Mouse (Mus musculus) layer of hippocampus, adult 8-10 months (tissue): ENCODE results near the gene S100a7a. TPM values are rescaled to one million over a fixed set of nuclear protein-coding genes. Genes with fewer than 3 reads are reported as not detected.

Experiments used
- DNase-seq, 2 experiments: peaks; one replicate each; pipeline ENCODE4 v3.0.0; 2022; ENCODE audit warnings: low spot score in 2 of 2
- total RNA-seq, 4 experiments: library from RNA; stranded (reverse); gene quantifications; 2 replicates each; pipeline ENCODE4 v1.2.4; 2022

The S100a7a gene
- under 1 TPM in 3 of 4 experiments, not detected in 1; 0.34 to 0.62 (median 0.49) TPM for total RNA-seq

GRCm38 (mm10) chr3:90653717-90654116, at the start of gene S100a7a:
Gene S100a7a, plus strand, starts transcription at chr3:90654017.
- no peak for DNase-seq

- DNase-seq, result peak in 1 of 2 experiments; percentile 47
These were observed 49.4 kb upstream of the S100a7a start for GRCm38 (mm10) chr3:90604416-90604815.

GRCm38 (mm10) chr3:90605049-90605448, 48.8 kb upstream of the S100a7a start:
- no peak for DNase-seq

- no peak for DNase-seq
These were observed 48.1 kb upstream of the S100a7a start for GRCm38 (mm10) chr3:90605736-90606135.

DNA sequence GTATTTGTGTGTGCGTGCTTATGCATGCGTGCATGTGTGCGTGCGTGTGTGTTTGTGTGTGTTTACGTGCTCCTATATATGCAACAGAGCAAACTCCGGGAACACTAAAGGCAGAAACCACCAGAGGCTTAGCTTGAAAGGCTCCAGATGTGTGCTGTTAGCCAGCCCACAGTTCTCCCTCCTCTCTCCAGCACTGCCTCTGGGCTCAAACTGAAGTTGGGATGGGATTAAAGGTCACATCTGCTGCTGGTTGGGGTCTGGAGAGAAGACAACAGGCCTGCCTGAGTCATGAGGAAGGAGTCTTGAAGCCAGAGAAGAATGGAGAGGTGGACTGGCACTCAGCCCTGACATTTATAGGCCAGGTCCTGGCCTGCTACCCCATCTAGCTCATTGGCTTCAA, 47.6 kb upstream of the S100a7a start:
- no peak for DNase-seq

DNA sequence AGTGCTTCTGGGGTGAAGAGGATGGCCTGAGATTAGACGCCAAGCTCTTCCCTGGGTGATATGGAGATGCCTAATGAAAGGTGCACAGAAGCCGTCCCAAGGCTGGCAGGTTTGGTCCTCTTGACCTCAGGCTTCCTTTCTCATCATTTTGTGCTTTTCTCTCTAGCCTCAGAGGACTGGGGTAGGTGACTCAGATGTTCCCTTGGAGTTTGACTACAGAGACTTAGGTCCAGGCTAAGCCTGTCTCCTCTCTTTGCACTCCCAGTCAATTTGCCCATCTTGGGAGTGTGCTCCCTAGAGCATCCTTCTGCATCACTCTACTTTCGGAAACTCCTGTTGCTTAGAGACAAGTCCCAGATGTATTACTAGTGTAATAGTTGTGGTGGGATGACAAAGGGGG, 46.5 kb upstream of the S100a7a start:
- DNase-seq, result no peak

GRCm38 (mm10) chr3:90608223-90608622, 45.6 kb upstream of the S100a7a start, which contains the start of gene S100a5:
Gene S100a5, plus strand, starts transcription at chr3:90608523.
- no peak for DNase-seq

- no peak for DNase-seq
These were observed 44.7 kb upstream of the S100a7a start for GRCm38 (mm10) chr3:90609102-90609501.

- DNase-seq, result no peak
These were observed 42.3 kb upstream of the S100a7a start for GRCm38 (mm10) chr3:90611494-90611893.

GRCm38 (mm10) chr3:90612061-90612460, 41.8 kb upstream of the S100a7a start:
- DNase-seq, result no peak

DNA sequence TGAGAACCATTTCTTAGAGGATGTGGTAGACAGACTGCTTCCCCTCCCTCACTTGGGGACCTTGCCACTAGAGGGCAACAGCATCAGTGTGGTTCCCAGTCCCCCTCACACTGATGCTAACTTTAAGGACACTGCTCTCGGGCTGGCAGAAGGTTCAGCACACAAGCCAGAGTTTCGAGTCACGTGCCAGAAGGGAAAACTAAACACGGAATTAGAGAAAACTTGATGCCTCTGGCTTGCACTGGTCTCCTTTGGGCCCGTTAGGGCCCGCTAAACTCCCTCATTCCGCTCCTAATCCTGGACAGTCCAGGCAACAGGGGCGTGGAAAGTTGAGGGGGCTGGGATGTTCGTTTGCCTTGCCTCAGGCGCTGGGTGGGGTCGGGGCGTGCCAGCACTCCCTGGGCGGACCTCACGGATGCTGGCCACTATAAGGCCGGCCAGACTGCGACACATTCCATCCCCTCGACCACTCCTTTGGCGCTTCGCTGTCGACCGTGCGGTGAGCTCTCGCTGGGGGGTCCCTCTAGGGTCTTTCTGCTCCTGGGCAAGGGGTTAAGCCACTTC, 41.0 kb upstream of the S100a7a start, which contains the start of gene S100a6:
TSS of gene S100a6 (plus strand) at position 155 of the 564 bp plus-strand sequence.
- no peak for DNase-seq

DNA sequence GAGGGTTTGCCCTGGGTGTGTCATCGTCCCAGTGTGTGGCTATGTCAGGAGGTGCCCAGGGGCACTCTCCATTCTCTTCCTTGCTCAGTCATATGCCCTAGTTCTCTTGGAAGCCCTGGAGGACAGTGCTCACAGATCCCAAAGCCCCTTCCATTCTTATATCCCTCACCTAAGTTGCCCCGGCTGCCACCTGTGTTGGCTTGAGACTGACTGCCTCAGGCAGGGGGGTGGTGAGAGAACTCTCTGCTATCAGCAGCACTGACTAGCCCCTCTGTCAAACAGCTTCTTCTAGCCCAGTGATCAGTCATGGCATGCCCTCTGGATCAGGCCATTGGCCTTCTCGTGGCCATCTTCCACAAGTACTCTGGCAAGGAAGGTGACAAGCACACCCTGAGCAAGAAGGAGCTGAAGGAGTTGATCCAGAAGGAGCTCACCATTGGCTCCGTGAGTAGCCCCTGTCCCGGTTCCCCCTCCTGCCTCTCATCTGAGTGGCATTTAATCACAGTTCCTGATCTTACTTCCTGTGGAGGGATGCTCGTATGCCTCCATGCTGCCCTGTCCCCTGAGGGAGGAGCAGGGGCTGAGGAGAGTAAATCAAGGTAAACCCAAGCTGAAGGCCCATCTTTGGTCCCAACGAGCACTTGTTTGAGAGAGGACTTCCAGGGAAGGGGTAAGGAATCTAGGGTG, 40.2 kb upstream of the S100a7a start:
- no peak for DNase-seq

- no peak for DNase-seq
These were observed 39.7 kb upstream of the S100a7a start for GRCm38 (mm10) chr3:90614148-90614530.

DNA sequence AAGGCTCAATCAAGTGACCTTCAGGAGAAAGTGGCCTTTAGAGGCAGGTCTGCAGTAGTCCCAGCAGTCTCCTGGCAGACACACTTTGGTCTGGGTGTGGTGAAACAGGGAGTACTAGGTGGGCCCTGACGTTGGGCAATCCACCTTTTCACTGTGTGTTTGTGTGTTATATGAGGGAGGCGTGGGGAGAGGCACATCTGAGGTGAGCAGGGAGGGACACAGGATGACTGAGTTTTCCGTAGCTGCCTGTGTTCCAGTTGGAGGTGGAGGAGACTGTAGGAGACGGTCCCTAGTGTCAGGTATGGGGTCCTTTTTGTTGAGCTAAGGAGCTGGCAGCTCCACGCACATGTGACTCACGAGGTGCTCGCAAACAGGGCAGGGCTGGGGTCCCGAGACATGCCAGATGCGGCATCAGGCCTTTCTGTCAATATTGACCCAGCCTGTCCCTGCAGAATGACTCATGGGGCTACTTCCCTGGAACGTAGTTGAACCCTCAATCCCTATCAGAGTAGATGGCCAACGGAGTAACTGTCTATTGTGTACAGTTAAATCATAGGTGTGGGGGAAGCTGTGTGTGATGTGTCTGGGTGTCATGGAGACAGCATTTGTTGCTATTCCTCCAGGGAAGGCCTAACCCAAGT, 39.1 kb upstream of the S100a7a start:
- no peak for DNase-seq

DNA sequence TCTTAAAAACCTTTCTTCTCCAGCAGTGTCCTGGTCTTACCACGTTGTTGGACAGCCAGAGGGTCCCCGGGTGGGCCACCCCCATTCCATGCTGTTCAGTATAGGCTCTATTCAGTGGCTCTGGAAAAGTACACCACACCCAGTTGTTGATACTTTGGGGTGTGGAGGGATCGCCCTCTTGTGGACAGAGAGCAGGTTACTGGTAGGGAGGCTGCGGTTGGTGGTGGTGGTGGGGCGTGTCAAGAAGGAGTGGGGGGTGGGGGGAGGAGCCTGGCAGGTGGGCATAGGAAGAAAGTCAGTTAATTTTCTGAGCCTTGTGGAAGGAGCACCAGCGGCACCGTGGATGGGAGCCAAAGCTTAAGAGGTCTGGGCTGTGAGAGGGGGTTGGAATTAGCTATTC, 38.4 kb upstream of the S100a7a start:
- peak; percentile 68 to 71 for DNase-seq

DNA sequence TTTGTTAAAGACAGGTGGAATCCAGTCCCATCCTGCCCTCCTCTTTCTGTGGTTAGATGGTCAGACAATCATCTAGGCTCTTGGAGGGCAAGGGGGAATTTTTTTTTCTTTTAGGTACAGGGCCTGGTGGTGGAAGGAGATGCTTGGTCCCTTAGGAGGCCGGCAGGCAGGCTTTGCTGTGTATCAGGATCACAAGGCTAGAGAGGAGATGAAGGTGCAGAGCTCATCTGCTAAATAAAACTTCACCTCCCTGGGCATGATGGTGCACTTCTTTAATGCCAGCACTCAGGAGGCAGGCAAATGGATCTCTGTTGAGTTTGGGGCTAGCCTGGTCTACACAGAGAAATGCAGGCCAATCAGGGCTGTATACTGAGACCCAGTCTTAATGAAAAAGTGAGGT, 37.9 kb upstream of the S100a7a start:
- no peak for DNase-seq

DNA sequence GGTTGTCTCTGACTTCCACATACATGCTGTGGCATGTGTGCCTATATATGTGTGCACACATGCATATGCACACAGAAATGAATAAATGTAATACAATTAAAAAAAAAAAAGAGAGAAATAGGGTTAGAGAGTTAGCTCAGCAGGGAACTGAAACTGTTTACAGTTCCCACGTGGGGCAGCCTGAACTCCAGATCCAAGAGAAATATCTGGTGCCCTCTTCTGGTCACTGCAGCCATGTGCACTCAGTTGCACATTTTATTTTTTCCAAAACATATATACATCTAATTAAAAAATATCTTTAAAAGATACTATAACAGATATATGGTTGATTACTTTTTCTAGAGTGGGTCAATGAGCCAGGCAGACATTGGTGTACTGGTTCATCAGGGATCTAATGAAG, 36.2 kb upstream of the S100a7a start:
- DNase-seq, result no peak

GRCm38 (mm10) chr3:90621552-90621951, 32.3 kb upstream of the S100a7a start:
- DNase-seq, result no peak

GRCm38 (mm10) chr3:90623435-90624071, 30.3 kb upstream of the S100a7a start:
- DNase-seq, result peak in 1 of 2 experiments; percentile 47

DNA sequence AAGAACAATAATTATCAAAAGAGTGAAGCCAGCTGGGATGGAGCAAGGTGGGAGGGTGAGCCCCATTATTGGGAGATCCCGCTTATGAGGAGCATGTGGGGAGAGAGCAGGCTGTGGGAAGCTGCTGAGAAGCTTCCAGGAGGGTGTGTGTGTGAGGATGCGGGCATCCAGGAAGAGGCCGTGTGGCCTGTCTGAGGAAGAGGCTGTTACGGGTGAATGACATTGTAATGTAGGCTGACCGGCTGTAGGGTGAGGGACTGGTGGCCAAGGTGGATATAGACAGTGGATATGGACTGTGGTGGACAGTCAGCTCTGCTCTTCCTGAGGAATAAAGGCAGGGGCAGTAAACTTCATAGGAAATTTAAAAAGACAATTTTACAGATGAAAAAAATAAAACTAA, 28.3 kb upstream of the S100a7a start:
- no peak for DNase-seq

- no peak for DNase-seq
These were observed 27.4 kb upstream of the S100a7a start for GRCm38 (mm10) chr3:90626266-90627021.
